24 mouse cellular contexts compared by ENCODE assay signal in the genomic region with DNA sequence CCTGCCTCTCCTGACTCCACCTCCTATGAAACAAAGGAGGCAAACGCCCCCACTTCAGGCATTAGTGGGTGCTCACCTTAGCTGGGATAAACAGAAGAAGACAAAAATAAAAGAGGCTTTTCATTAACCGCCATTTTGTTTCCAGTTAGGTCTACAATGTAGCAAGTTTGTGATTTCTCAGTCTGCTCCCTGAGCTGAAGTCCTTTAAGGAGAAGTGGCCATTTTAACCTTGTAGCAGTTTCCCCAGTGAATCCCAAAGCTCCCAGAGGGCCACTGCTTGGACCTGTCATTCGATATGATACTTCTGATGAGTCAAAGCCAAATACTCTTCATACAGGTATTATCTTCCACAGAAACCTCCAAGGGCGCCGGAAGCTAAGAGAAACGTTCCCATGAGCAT.
"Had no signal": no experiment of that assay in that cellular context is flagged by ENCODE, and none has a peak within 500 bp of the region (broad histone marks: within the 10 kb centered on the region; RNA-seq: fewer than 3 reads in every experiment).

No protein-coding gene starts in this region.

- H3K4me2 ChIP-seq: heart, embryonic 13.5 days; heart, embryonic 15.5 days; hindbrain, embryonic 12.5 days; hindbrain, embryonic 14.5 days; intestine, embryonic 15.5 days; kidney, embryonic 15.5 days; limb, embryonic 12.5 days; liver, embryonic 11.5 days; liver, embryonic 13.5 days; liver, embryonic 15.5 days had no signal

- H3K27me3 ChIP-seq: heart, embryonic 13.5 days; heart, embryonic 15.5 days; hindbrain, embryonic 12.5 days; intestine, embryonic 15.5 days; kidney, embryonic 15.5 days; limb, embryonic 12.5 days; liver, embryonic 13.5 days; liver, embryonic 15.5 days had no signal

- ATAC-seq: forebrain, embryonic 16.5 days; hindbrain, embryonic 16.5 days; inflammation-experienced regulatory T-cells, adult 6 months; intestine, embryonic 15.5 days; intestine, postnatal 0 days had no signal

- H3K27ac ChIP-seq: heart, embryonic 15.5 days; hindbrain, embryonic 10.5 days; hindbrain, embryonic 12.5 days; hindbrain, embryonic 14.5 days; intestine, embryonic 15.5 days; kidney, embryonic 15.5 days; left cerebral cortex, adult 2 months; limb, embryonic 10.5 days; limb, embryonic 12.5 days; liver, embryonic 13.5 days; liver, embryonic 15.5 days had no signal

- H3K9me3 ChIP-seq: heart, embryonic 10.5 days; heart, embryonic 13.5 days; heart, embryonic 15.5 days; hindbrain, embryonic 10.5 days; hindbrain, embryonic 12.5 days; intestine, embryonic 15.5 days; kidney, embryonic 15.5 days; limb, embryonic 10.5 days; limb, embryonic 12.5 days; liver, embryonic 13.5 days; liver, embryonic 15.5 days had no signal

- H3K36me3 ChIP-seq: limb, embryonic 10.5 days; limb, embryonic 12.5 days; liver, embryonic 13.5 days had no signal

- H3K4me3 ChIP-seq: heart, embryonic 10.5 days; heart, embryonic 13.5 days; heart, embryonic 15.5 days; hindbrain, embryonic 10.5 days; hindbrain, embryonic 12.5 days; intestine, embryonic 15.5 days; kidney, embryonic 15.5 days; limb, embryonic 10.5 days; limb, embryonic 12.5 days; liver, embryonic 13.5 days; liver, embryonic 15.5 days had no signal

- H3K4me1 ChIP-seq: hindbrain, embryonic 12.5 days; limb, embryonic 10.5 days had no signal

- H3K9ac ChIP-seq: heart, embryonic 13.5 days; heart, embryonic 15.5 days; hindbrain, embryonic 12.5 days; hindbrain, embryonic 14.5 days; intestine, embryonic 15.5 days; kidney, embryonic 15.5 days; limb, embryonic 12.5 days; liver, embryonic 13.5 days; liver, embryonic 15.5 days had no signal

- DNase-seq: gastrocnemius, postnatal 14 days; gastrocnemius, postnatal 36 days; heart, adult 18-20 months; kidney, adult 8-10 months; kidney, postnatal 4 days; liver; liver, embryonic 13.5 days had no signal
